ENCODE assay signal across 8 mouse cellular contexts in genomic region chr1:78657671-78658440, GRCm38 (mm10). TPM values are rescaled to one million over a fixed set of nuclear protein-coding genes. Genes with fewer than 3 reads are reported as not detected.
A peak's percentile ranks its signal among the peaks of the same experiment; 100 is the strongest.
DNase-seq lines count a peak whose midpoint lies in the region; ATAC-seq and TF ChIP-seq lines count a peak whose summit lies in the region.

Acsl3 (plus strand) TSS chr1:78657825.
Utp14b (plus strand) TSS chr1:78658038.

- H3K36me3 ChIP-seq in C2C12 (ENCODE audit: control insufficient read depth, insufficient read depth), result no peaks in the 10 kb centered on the region
- H3K36me3 ChIP-seq in heart, embryonic 10.5 days, result no peaks in the 10 kb centered on the region
- H3K36me3 ChIP-seq in kidney, embryonic 14.5 days (ENCODE audit: control insufficient read depth, insufficient read depth, low read length), result no peaks in the 10 kb centered on the region
- H3K36me3 ChIP-seq in limb, embryonic 15.5 days, result no peaks in the 10 kb centered on the region
- no peaks in the 10 kb centered on the region for H3K36me3 ChIP-seq in midbrain, postnatal 0 days (ENCODE audit: insufficient read depth, low read length)

- H3K9ac ChIP-seq in kidney, embryonic 14.5 days (ENCODE audit: low read depth, low read length), result peak within 1 kb of the TSS; percentile 94
- peak within 1 kb of the TSS; percentile 87 for H3K9ac ChIP-seq in limb, embryonic 15.5 days
- H3K9ac ChIP-seq in midbrain, postnatal 0 days (replicated peaks; ENCODE audit: low read length, poor library complexity, severe bottlenecking), result peak within 1 kb of the TSS; percentile 93

- H3K79me2 ChIP-seq in C2C12 (ENCODE audit: control insufficient read depth, insufficient read depth), result peaks cover 51% of the 10 kb centered on the region

- ATAC-seq in kidney, embryonic 14.5 days (ENCODE audit: low FRiP score, low TSS enrichment), result peak; percentile 99
- peak; percentile 99 for ATAC-seq in limb, embryonic 15.5 days (ENCODE audit: insufficient number of reproducible peaks, low FRiP score, low TSS enrichment, low read depth)
- peak; percentile 99 for ATAC-seq in midbrain, postnatal 0 days (ENCODE audit: low FRiP score)

- peak within 1 kb of the TSS; percentile 65 for H3K4me2 ChIP-seq in kidney, embryonic 14.5 days (replicated peaks; ENCODE audit: low read depth, low read length)
- H3K4me2 ChIP-seq in limb, embryonic 15.5 days, result peak within 1 kb of the TSS; percentile 67
- peak within 1 kb of the TSS; percentile 77 for H3K4me2 ChIP-seq in midbrain, postnatal 0 days (ENCODE audit: low read depth, low read length, poor library complexity, severe bottlenecking)

- H3K4me3 ChIP-seq in C2C12 (ENCODE audit: insufficient read depth, poor library complexity, severe bottlenecking), result peak within 1 kb of the TSS; percentile 93
- H3K4me3 ChIP-seq in embryonic fibroblast, embryonic 13.5 days (ENCODE audit: insufficient read depth, low read length), result peak within 1 kb of the TSS; percentile 96
- H3K4me3 ChIP-seq in heart, embryonic 10.5 days, result peak within 1 kb of the TSS; percentile 99
- peak within 1 kb of the TSS; percentile 97 for H3K4me3 ChIP-seq in kidney, embryonic 14.5 days (ENCODE audit: low read length)
- H3K4me3 ChIP-seq in limb, embryonic 15.5 days, result peak within 1 kb of the TSS; percentile 91
- peak within 1 kb of the TSS; percentile 98 for H3K4me3 ChIP-seq in midbrain, postnatal 0 days (ENCODE audit: low read depth, low read length)

- peaks cover 44% of the 10 kb centered on the region for H3K79me3 ChIP-seq in C2C12 (ENCODE audit: low read depth)

- H3K4me1 ChIP-seq in embryonic fibroblast, embryonic 13.5 days (ENCODE audit: control insufficient read depth, insufficient read depth, low read length), result peaks cover 11% of the 10 kb centered on the region; the same call in 1 of the 2 replicates
- peaks cover 36% of the 10 kb centered on the region for H3K4me1 ChIP-seq in heart, embryonic 10.5 days
- peaks cover 24% of the 10 kb centered on the region; the same call in 1 of the 2 replicates for H3K4me1 ChIP-seq in kidney, embryonic 14.5 days (ENCODE audit: control insufficient read depth, insufficient read depth, low read length)
- peaks cover 25% of the 10 kb centered on the region for H3K4me1 ChIP-seq in limb, embryonic 15.5 days
- peaks cover 12% of the 10 kb centered on the region; the same call in 1 of the 2 replicates for H3K4me1 ChIP-seq in midbrain, postnatal 0 days (ENCODE audit: insufficient read depth, low read length)

- H3K27me3 ChIP-seq in C2C12 (ENCODE audit: control insufficient read depth, insufficient read depth, insufficient read length), result no peaks in the 10 kb centered on the region
- H3K27me3 ChIP-seq in heart, embryonic 10.5 days (ENCODE audit: insufficient read depth, poor library complexity, severe bottlenecking), result no peaks in the 10 kb centered on the region
- H3K27me3 ChIP-seq in kidney, embryonic 14.5 days (ENCODE audit: control insufficient read depth, insufficient read depth, low read length), result no peaks in the 10 kb centered on the region
- no peaks in the 10 kb centered on the region for H3K27me3 ChIP-seq in limb, embryonic 15.5 days
- H3K27me3 ChIP-seq in midbrain, postnatal 0 days (ENCODE audit: insufficient read depth, low read length), result no peaks in the 10 kb centered on the region

- DNase-seq in brain, adult 2 months (ENCODE audit: low read depth, low spot score), result peak; percentile 98
- DNase-seq in heart, embryonic 10.5 days (ENCODE audit: low spot score), result peak; percentile 98
- DNase-seq in midbrain, postnatal 0 days (ENCODE audit: low spot score), result peak; percentile 98
- peak; percentile 83 to 93 for DNase-seq in spleen, postnatal 10 days (ENCODE audit: low spot score in 2 of 2)

- H3ac ChIP-seq in C2C12 (ENCODE audit: control insufficient read depth, insufficient read length, low read depth), result peak within 1 kb of the TSS; percentile 90

- peak within 1 kb of the TSS; percentile 39 for H3K27ac ChIP-seq in embryonic fibroblast, embryonic 13.5 days (ENCODE audit: insufficient read depth, low read length)
- H3K27ac ChIP-seq in heart, embryonic 10.5 days, result peak within 1 kb of the TSS; percentile 98
- peak within 1 kb of the TSS; percentile 94 for H3K27ac ChIP-seq in kidney, embryonic 14.5 days (ENCODE audit: low read depth, low read length)
- H3K27ac ChIP-seq in limb, embryonic 15.5 days, result peak within 1 kb of the TSS; percentile 97
- peak within 1 kb of the TSS; percentile 96 for H3K27ac ChIP-seq in midbrain, postnatal 0 days (ENCODE audit: low read depth, low read length)

- H3K9me3 ChIP-seq in heart, embryonic 10.5 days, result no peaks in the 10 kb centered on the region
- no peaks in the 10 kb centered on the region for H3K9me3 ChIP-seq in kidney, embryonic 14.5 days (ENCODE audit: control insufficient read depth, low read length)
- H3K9me3 ChIP-seq in limb, embryonic 15.5 days, result no peaks in the 10 kb centered on the region
- H3K9me3 ChIP-seq in midbrain, postnatal 0 days (ENCODE audit: low read length), result no peaks in the 10 kb centered on the region

- no peak for TF ChIP-seq CTCF in C2C12 (IDR thresholded peaks at IDR 0.05; ENCODE audit: control insufficient read depth, insufficient read depth, insufficient read length)
- no peak for TF ChIP-seq CTCF in embryonic fibroblast, embryonic 13.5 days (IDR thresholded peaks at IDR 0.05; ENCODE audit: borderline replicate concordance, insufficient read depth, low read length)
- TF ChIP-seq CTCF in midbrain, postnatal 0 days (IDR thresholded peaks at IDR 0.05), result no peak

- WGBS in heart, embryonic 10.5 days, result under 1% methylated on average over 101 of the region's 104 CpGs
- under 1% methylated on average over 94 of the region's 104 CpGs for WGBS in kidney, embryonic 14.5 days
- WGBS in limb, embryonic 15.5 days, result under 1% methylated on average over 101 of the region's 104 CpGs
- WGBS in midbrain, postnatal 0 days, result under 1% methylated on average over 90 of the region's 104 CpGs

- peak; percentile 97 for TF ChIP-seq POLR2A in embryonic fibroblast, embryonic 13.5 days (IDR thresholded peaks at IDR 0.05; ENCODE audit: low read depth, low read length)

TF ChIP-seq in C2C12, 6 proteins besides CTCF, POLR2A, EP300 and RAD21:
- no peak for TF ChIP-seq FOSL1 (IDR thresholded peaks at IDR 0.05; ENCODE audit: insufficient read depth, low read length, poor library complexity, severe bottlenecking)
- no peak for TF ChIP-seq CEBPB (IDR thresholded peaks at IDR 0.05; ENCODE audit: low read depth)
- no peak for TF ChIP-seq MAX (IDR thresholded peaks at IDR 0.05)
- no peak for TF ChIP-seq MYOG (IDR thresholded peaks at IDR 0.05; ENCODE audit: control insufficient read depth, extremely low read depth, insufficient read length)
- TF ChIP-seq MYOD1 (IDR thresholded peaks at IDR 0.05; ENCODE audit: control insufficient read depth, insufficient read length, low read depth), result no peak
- no peak for TF ChIP-seq USF1 (IDR thresholded peaks at IDR 0.05; ENCODE audit: low read depth)
TF ChIP-seq in C2C12: peak in this region for 0.

RNA-seq across cellular contexts. Expression of gene Acsl3, which starts in this region (rescaled TPM):
- polyA plus RNA-seq in C2C12 (2012; fragmentation: generic; extraction: Trizol), result 19.8 TPM
- polyA plus RNA-seq in embryonic fibroblast, embryonic 13.5 days (2011; ENCODE audit: insufficient read length, low read depth, missing spikeins), result 34.7 and 40.4 TPM in 2 replicates
- polyA plus RNA-seq in heart, embryonic 10.5 days (2016; fragmentation: Nextera tagmentation; extraction: Ambion mirVana), result 56.7 and 61.8 TPM in 2 replicates
- 45.8 and 97.7 TPM in 2 replicates for polyA plus RNA-seq in kidney, embryonic 14.5 days (2014; fragmentation: Nextera tagmentation; extraction: Ambion mirVana)
- 55.5 and 62.2 TPM in 2 replicates for polyA plus RNA-seq in limb, embryonic 15.5 days (2015; fragmentation: Nextera tagmentation; extraction: Ambion mirVana)
- total RNA-seq in midbrain, postnatal 0 days (2014; rRNA removed), result 104 and 108 TPM in 2 replicates
- 87.5 and 89.2 TPM in 2 replicates for polyA plus RNA-seq in midbrain, postnatal 0 days (2015; fragmentation: Nextera tagmentation; extraction: Ambion mirVana)

RNA-seq across cellular contexts. Expression of gene Utp14b, which starts in this region (rescaled TPM):
- polyA plus RNA-seq in C2C12 (2012; fragmentation: generic; extraction: Trizol), result 2.4 TPM
- 4.1 and 4.3 TPM in 2 replicates for polyA plus RNA-seq in embryonic fibroblast, embryonic 13.5 days (2011; ENCODE audit: insufficient read length, low read depth, missing spikeins)
- polyA plus RNA-seq in heart, embryonic 10.5 days (2016; fragmentation: Nextera tagmentation; extraction: Ambion mirVana), result 2.7 and 3.1 TPM in 2 replicates
- 3.0 and 7.6 TPM in 2 replicates for polyA plus RNA-seq in kidney, embryonic 14.5 days (2014; fragmentation: Nextera tagmentation; extraction: Ambion mirVana)
- polyA plus RNA-seq in limb, embryonic 15.5 days (2015; fragmentation: Nextera tagmentation; extraction: Ambion mirVana), result 2.7 and 3.6 TPM in 2 replicates
- 6.7 and 8.8 TPM in 2 replicates for total RNA-seq in midbrain, postnatal 0 days (2014; rRNA removed)
- polyA plus RNA-seq in midbrain, postnatal 0 days (2015; fragmentation: Nextera tagmentation; extraction: Ambion mirVana), result 1.8 and 2.4 TPM in 2 replicates

Comparison
In these comparisons a context has a peak if more than half of its experiments do, and no peak if none do; other contexts are left out.
1. Peak in every context shown above with its lines: DNase-seq, ATAC-seq, H3K4me3 ChIP-seq and H3K27ac ChIP-seq.
2. H3K27ac ChIP-seq: peak in every context shown above with its lines; median percentile 98 in heart, embryonic 10.5 days; 97 in limb, embryonic 15.5 days; 96 in midbrain, postnatal 0 days; 94 in kidney, embryonic 14.5 days; 39 in embryonic fibroblast, embryonic 13.5 days.